Mouse (Mus musculus): ENCODE measurements around the gene Terb2. TPM values are rescaled to one million over a fixed set of nuclear protein-coding genes. Genes with fewer than 3 reads are reported as not detected.

Gene Terb2
- total RNA-seq (2021), result not detected

DNA sequence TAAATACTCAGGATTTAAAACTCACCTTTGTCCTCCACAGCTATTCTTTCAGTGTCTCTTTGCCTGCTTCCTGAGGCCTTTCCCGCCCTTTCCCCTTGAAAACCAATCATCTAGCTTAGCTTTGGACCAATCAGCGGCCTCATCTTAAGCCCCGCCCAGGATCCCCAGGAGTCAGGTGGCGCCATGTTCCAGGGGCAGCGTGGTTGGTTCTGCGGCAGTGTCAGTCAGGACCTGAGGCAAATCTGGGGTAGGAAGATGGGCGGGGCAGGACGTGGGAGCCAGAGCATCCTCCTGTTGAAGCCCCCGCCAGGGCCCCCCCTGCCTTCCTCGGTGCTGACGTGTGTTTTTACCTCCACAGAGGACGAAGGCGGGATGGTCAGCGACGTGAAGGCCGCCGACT lies at the start of gene Terb2, which contains the start of gene Patl2:
Terb2 (plus strand) TSS at position 167 of the 400 bp plus-strand sequence.
Patl2 (minus strand) TSS at position 84 of the 400 bp plus-strand sequence.
- DNase-seq, result no peak
- intact Hi-C loops (cut with DNase I), result no loop called here

DNA sequence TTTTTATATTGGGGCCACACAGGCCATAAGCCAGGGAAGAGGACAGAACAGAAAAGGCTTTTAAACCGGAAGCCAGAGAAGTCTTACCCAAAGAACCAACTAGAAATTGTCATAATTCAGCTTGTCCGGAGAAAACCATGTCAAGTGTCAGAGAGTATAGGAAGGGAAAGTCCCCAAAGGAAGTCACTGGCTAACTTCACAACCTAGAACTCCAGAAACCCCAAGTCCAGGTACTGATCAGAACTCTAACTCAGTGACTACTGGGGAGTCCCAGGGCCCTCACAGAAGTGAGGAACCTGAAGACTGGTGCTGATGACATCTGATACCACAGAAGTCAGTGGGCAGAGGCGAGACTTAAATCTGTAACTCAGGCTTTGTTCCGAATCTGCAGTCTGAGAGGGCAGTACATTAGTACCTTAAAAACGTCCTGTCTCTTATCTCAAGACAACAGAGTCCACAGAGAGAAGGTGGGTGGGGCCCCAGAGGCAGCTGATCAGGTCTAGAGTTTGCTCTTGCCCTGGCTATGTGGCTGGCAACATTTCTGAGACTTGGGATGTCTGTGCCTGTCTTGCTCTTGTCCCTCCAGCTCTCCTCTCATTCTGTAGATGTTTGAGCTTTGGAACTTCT lies 48.1 kb upstream of the Terb2 start:
- intact Hi-C loops (cut with DNase I), result no loop called here
- no peak for DNase-seq

DNA sequence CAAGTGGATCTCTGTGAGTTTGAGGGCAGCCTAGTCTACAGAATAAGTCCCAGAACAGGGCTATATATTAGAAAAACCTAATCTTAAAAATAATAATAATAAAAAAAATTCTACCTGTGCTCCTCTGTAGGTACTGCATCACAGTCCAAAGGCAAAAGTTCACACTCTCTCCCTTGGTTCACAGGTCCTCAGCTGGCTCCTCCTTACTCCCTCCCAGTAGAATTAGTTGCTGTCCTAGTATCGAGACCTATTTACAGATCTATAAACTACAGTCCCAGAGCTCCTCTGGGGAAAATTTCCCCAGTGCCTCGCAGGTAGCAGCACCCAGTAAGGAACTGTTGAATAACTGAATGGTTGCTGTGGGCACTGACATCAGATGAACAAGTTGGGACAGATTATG lies 45.3 kb upstream of the Terb2 start:
- no peak for DNase-seq
- intact Hi-C loops (cut with DNase I), result no loop called here

DNA sequence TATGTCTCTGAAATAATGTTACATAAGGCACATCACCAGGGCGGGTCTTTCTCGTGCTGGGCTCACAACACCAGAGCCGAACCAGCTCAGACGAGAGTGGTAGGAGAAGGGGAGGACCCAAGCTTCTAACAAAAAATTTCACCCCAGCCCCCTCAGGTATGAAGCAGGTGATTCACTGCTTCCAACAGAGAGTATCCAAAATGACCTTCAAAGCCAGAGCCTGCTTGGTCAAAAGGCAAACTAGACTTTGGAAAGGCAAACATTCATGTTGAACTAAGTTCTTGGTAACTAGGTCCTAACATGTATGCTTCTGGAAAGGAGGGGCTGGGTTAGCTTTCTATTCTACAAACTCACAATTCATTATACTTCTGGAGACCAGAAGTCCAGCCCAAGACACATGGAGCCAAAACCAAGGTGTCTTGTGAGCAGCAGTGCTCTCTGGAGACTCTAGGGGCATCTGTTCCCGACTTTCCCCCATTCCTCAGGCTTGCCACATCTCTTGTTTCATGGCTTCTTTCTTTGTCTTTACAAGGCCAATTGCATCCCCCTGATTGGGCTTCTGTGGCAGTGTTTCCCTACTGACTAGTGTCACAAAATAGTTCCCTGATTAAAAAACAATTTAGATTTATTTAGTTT lies 44.6 kb upstream of the Terb2 start:
- intact Hi-C loops (cut with DNase I), result no loop called here
- no peak for DNase-seq

DNA sequence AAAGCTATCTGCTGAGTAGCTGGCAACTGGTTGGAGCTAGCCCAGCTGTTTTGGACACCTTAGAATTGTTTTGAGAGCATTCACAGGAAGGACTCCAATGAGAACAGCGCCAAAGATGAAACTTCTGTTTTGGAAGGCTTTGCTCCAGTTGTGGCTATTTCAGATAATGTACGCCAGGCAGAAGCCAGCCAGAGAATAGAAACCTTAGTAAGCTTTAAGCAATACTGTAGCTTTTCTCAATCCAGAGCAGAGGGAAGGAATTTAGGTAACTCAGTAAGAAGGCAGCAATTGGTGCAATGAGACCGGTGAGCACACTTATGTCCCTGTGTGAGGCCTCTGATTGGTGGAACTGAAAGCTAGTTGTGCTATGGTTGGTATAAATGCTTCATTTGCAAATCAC lies 43.0 kb upstream of the Terb2 start:
- DNase-seq, result no peak

DNA sequence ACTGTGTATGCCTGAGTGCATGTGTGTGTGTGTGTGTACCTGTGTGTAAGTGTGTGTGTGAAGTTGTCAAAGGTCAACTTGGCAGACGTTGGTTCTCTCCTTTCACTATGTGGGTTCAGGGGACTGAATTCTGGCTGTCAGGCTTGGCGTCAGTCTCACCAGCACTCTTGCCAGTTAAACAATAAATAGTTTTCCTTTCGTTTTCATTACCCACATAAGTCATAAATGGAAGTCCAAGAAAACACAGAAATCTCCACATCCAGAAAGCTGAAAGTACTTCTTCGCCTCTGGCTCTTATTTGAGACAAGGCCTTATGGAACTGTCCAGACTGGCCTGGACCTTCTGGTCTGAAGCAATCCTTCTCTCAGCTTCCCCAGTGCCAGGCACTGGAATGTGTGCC lies 40.3 kb upstream of the Terb2 start:
- DNase-seq, result no peak
- intact Hi-C loops (cut with DNase I), result no loop called here

More for the DNA sequence above, 43.0 kb upstream of the Terb2 start:
- intact Hi-C loops (cut with DNase I), result no loop called here

DNA sequence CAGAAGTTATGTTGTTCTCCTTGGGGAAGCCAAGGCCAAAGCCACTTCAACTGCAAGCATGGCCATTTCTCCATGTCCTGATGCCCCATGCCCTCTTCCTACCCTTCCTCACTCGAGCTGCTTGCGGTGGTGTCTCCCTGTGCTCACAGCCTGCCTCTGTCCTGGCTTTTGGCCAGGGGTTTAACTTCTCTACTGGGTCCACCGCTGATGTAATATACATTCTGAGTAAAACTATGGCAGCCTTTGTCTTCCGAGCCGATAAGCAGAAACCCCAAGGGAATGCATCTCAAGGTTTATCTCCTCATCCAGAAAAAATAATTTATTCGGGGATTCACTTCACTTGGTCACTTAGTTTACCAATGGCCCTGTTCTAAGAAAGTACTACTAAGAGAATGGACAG lies 39.4 kb upstream of the Terb2 start:
- intact Hi-C loops (cut with DNase I), result loop anchor here (1.0 kb wide), 1 partner anchor 28 kb away; the partner anchor contains the start of gene Spg11
- DNase-seq, result peak; percentile 28 to 40

DNA sequence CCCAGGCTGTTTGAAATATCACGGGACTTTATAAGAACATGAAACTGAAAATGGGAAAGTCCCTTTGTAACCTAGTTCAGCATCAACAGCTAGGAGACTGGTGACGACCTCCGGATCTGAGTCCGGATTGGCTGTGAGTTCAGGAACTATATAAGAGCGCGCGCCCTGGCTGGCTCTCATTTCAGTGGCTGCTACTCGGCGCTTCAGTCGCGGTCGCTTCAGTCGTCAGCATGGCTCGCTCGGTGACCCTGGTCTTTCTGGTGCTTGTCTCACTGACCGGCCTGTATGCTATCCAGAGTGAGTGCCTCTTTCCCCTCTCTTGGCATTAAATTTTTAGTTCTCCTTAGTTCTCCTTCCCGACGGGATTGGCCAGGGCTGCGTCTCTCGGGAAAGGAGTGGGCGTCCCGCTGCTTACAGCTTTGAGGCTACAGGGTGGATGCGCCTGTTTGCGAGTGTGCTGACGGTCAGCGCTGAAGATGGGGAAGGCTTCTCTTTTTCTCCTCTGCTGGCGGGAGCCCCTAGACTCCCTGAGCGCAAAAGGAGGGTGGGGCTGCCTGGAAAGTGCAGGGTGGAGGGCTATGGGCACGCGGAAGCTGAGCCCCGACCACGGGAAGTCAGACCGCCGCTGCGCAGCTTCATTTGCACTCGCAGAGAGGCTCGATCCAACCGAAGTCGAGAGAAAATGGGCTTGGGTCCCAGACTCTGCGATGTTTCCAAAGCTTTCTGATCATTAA lies 38.4 kb upstream of the Terb2 start, which contains the start of gene B2m:
B2m (plus strand) TSS at position 179 of the 734 bp plus-strand sequence.
- DNase-seq, result peak; percentile 97 to 98
- intact Hi-C loops (cut with DNase I), result loop anchor here (1.0 kb wide), 1 partner anchor 29 kb away; the partner anchor contains the start of gene Spg11

DNA sequence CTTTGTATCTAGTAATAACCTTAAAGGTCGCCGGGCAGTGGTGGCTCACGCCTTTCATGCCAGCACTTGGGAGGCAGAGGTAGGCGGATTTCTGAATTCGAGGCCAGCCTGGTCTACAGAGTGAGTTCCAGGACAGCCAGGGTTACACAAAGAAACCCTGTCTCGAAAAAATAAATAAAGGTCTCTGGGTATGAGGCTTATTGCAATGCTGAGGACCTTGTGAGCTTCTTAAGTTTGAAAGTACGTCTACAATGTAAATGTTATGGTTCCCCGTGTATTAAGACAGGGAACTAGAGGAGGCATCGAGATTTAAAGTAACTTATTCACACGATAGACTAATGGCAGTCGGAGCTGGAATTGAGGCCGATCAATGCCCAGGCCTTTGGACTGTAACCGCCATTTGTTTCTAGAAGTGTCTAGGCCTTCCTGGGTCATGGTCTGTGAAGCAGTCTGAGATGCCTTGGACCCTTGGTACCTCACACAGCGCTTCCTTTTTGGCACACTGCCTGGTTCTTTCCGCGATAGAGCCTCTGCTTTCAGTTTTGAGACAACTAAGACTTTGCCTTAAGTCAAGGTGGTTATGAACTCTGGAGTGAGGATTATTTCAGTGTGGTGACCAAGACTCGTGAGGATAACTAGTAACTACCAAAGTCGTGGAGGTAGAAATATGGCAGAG lies 37.7 kb upstream of the Terb2 start:
- intact Hi-C loops (cut with DNase I), result no loop called here
- DNase-seq, result peak; percentile 75 to 80

DNA sequence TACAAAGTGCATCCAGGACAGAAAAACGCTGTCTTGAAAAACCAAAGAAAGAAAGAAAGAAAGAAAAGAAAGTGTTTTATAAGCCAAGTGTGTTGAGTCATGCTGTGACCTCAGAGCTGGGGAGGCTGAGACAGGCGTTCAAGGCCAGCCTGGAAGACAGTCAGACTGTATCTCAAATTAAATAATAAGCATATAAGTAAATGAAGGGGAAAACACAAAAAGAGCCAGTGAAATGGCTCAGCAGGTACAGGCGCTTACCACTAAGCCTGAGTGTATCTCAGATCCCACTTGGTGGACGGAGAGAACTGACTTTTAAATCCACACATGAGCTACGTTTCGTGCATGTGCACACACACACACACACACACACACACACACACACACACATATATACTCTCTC lies 36.8 kb upstream of the Terb2 start:
- intact Hi-C loops (cut with DNase I), result no loop called here

DNA sequence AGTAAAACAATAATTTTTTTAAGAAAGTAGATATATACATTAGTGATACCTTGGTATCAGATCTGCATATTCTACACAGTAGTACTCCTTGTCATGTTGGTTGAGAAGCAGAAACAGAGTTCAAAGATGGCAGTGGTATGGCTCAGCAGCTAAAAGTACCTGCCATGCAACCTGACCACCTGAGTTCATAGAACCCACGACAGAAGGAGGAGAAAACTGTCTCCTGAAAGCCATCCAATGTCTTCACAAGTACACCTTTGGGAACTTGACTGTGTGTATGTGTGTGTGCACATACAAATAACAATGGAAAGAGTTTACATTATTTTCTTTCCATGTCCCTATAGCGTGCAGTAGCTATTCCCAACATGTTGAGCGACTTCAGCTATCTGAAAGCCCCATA lies 36.4 kb upstream of the Terb2 start:
- intact Hi-C loops (cut with DNase I), result no loop called here
- no peak for DNase-seq

More for the DNA sequence above, 36.8 kb upstream of the Terb2 start:
- no peak for DNase-seq

DNA sequence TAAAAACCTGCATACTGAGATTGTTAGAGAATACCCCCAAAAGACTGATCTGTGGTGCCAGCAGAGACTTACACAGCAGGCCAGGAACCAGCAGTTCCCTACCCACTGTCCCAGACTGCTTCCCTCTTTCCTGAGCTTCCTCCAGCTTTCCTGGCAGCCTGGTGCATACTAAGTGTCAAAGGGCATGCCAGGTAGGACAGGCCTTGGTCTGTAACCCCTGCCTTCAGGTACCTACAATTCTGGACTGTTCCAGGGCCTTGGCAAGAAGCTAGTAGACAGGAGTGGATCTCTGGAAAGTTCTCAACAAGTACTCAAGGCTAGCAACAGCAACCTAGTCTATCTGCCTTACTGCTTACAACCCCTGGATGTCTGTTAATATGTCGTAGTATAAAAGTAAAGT lies 34.9 kb upstream of the Terb2 start:
- DNase-seq, result no peak
- intact Hi-C loops (cut with DNase I), result no loop called here

DNA sequence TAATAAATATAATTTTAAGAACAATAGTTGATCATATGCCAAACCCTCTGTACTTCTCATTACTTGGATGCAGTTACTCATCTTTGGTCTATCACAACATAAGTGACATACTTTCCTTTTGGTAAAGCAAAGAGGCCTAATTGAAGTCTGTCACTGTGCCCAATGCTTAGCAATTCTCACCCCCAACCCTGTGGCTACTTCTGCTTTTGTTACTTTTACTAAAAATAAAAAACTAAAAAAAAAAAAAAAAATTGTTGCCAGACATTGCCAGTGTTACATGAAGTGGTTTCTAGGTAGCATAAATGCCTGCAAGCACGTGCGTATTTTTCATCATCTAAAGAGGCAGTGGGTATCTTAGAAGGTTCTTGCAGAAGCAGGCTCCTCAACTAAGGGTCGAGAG lies 33.2 kb upstream of the Terb2 start:
- no peak for DNase-seq
- intact Hi-C loops (cut with DNase I), result no loop called here

DNA sequence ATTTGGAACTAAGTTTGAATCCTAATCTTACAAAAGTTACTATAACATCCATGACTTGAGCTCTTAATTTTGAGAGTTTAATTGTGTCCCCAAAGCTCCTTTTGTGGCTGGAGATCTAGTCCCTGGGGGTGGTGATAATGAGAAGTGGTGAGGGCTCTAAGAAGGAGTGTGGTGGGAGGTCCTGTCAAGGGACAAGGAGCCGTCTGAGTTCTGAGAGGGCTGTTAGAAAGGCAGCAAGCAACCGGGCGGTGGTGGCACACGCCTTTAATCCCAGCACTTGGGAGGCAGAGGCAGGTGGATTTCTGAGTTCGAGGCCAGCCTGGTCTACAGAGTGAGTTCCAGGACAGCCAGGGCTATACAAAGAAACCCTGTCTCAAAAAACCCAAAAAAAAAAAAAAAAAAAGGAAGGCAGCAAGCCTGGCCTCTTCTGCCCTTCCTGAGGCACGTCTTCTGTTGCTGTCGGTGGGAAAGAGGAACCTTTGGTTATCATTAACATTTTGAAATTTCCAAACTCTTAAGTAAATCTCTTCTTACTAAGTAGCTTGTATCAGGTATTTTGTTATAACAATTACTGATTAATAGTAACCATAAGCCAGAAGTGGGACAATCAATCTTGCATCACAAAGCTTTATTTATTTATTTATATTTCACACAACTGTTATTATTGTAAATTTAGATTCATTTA lies 32.2 kb upstream of the Terb2 start:
- intact Hi-C loops (cut with DNase I), result no loop called here

DNA sequence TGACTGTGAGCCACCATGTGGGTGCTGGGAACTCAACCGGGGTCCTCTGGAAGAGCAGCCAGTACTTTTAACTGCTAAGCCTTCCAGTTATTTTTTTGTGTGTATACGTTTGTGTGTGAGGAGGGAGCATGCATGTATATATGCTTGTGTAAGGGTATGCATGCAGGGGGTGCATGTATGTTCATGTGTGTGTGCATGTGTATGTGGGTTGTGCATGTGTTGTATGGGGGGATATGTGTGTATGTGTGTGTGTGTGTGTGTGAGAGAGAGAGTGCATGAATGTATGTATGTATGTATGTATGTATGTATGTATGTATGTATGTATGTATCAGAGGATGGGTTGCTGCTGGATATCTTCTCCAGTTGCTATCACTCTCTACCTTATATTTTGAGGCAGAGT lies 31.6 kb upstream of the Terb2 start:
- no peak for DNase-seq
- intact Hi-C loops (cut with DNase I), result no loop called here

More for the DNA sequence above, 32.2 kb upstream of the Terb2 start:
- DNase-seq, result no peak

DNA sequence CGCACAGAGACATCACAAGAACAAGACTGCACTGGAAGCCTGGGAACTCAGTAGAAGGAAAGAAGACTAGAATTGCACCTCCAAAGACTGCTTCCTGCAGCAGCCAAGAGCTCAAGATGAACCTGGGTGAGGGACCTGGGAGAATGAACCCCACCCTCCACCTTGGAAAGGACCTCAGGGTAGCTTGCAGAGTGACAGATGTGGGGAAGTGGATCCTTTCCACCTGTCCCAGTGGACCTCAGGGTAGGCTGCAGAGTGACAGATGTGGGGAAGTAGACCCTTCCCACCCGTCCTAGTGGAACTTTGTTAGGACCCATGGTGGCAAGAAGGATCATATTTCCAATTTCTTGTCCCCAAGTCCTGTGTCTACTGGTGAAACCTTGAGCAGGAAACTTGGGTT lies 30.8 kb upstream of the Terb2 start:
- intact Hi-C loops (cut with DNase I), result no loop called here

DNA sequence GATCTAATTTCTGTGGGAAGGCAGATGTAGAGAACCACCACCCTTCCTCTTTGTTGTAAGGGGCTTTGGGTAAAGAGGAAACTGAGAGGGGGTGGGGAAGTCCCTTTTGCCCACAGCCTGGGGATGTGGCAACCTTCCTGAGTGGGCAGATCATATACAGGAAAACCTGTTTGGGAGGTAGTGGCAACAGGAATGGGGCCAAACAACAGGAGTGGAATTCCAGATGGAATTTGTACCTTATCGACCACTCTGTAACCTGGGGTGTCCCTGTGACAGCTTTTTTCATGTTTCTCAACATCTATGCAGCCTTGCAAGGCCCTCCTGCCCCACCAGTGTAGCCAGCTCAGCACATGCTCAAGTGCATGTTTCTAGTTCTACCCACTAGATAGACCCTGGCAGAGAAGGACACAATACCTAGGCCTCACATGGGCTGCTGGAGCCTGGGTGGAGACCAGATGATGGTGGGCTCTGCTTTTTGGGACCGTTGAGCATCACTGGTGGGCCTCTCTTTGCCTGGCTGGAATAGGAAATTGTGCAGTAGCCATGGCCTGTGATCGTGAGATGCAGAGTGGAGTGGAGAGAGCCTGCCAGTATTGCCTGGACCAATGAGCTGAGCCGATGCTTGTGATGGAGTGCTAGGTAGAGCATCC lies 29.9 kb upstream of the Terb2 start:
- intact Hi-C loops (cut with DNase I), result no loop called here
- DNase-seq, result no peak

More for the DNA sequence above, 30.8 kb upstream of the Terb2 start:
- DNase-seq, result no peak

DNA sequence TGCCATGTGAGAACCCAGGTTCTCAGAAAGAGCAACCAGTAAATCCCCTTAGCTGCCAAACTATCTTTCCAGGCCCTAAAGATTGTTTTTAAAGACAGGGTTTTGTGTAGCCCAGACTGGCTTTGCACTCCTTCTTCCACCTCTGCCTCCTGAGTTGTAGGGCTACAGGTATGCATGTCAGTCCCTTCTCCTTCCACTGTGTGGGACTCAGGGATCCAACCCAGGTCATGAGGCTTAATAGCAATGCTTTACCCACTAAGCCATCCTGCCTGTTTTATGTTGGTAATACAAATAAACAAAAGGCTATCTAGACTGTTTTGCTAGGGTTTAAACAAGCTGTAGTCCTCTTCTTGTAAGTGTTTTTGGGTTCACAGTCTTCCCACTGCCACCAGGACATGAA lies 28.5 kb upstream of the Terb2 start:
- no peak for DNase-seq
- intact Hi-C loops (cut with DNase I), result no loop called here

DNA sequence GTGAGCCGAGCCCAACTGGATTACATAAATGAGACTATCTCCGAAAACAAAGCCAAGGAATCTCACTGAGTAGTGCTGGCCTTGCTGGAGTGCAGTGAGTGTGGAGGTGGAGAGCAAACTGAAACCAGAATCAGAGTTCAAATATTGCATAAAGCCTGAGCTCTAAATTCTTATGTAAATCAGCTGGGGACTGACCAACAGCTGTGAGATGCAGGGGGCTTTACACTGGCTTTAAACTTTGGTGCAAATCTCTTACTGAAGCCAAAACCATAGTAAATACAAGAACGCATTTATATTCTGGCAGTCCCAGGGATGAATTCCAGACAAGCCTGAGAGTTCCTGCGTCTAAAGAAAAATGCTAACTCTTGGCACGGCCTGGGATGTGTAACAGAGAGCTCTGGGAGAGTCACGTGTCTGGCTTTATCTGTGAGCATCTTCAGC lies 27.7 kb upstream of the Terb2 start:
- no peak for DNase-seq
- intact Hi-C loops (cut with DNase I), result no loop called here

DNA sequence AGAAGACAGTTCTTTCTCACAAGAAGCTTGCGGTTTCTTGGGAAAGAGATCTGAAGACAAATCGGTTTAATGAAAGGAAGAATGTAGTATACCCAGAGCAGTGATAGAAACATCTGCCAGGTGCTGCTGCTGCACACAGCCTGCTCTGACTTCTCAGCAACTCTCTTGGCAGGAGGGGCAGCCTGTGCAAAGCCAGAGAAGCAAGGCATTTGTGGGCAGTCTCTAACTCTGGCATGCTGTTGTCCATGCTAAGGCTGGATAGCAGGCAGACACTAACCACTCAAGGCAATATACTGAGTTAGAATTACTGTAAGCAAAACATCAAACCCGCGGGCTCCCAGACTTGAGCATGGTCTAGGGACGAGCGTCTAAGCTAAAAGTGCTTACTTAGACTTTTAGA lies 26.4 kb upstream of the Terb2 start:
- intact Hi-C loops (cut with DNase I), result loop anchor here (1.0 to 2.0 kb wide), 2 partner anchors 41 to 89 kb away; partner anchors contain the start of gene Spg11
- DNase-seq, result no peak

All from heart, postnatal 10 days (tissue).